ENCODE assay signal across 11 mouse cellular contexts in genomic region chr11:60232441-60233058, GRCm38 (mm10). TPM values are rescaled to one million over a fixed set of nuclear protein-coding genes. Genes with fewer than 3 reads are reported as not detected.
DNase-seq lines count a peak whose midpoint lies in the region; ATAC-seq and TF ChIP-seq lines count a peak whose summit lies in the region.
"Had no signal": no experiment of that assay in that cellular context is flagged by ENCODE, and none has a peak within 500 bp of the region (broad histone marks: within the 10 kb centered on the region; RNA-seq: fewer than 3 reads in every experiment).

No protein-coding gene starts in this region.

- no peak overlapping the region for H3K4me3 ChIP-seq in hindbrain, embryonic 10.5 days
- no peak overlapping the region for H3K4me3 ChIP-seq in hindbrain, postnatal 0 days (ENCODE audit: low read length)
- no peak overlapping the region for H3K4me3 ChIP-seq in spleen, adult 2 months (ENCODE audit: extremely low read depth, insufficient read depth, insufficient read length)
- H3K4me3 ChIP-seq: hindbrain, embryonic 13.5 days had no signal

- TF ChIP-seq CTCF in hindbrain, postnatal 0 days (IDR thresholded peaks at IDR 0.05; ENCODE audit: low read depth), result no peak
- TF ChIP-seq CTCF in spleen, adult 2 months (IDR thresholded peaks at IDR 0.05; ENCODE audit: extremely low read depth, insufficient read depth, insufficient read length, insufficient replicate concordance), result no peak

- WGBS in hindbrain, embryonic 10.5 days, result 74% methylated on average over 14 of the region's 14 CpGs
- whole genome bisulfite sequencing in hindbrain, postnatal 0 days, result 78% methylated on average over 14 of the region's 14 CpGs
- 75% methylated on average over 14 of the region's 14 CpGs for WGBS in spleen, adult 2 months

- no peak for TF ChIP-seq POLR2A in spleen, adult 2 months (IDR thresholded peaks at IDR 0.05; ENCODE audit: low read depth, low read length)

- ATAC-seq in cerebellum, adult (ENCODE audit: insufficient number of reproducible peaks, low FRiP score, low TSS enrichment), result no peak
- ATAC-seq in hindbrain, postnatal 0 days, result no peak

- peaks cover 50% of the 10 kb centered on the region for H3K4me1 ChIP-seq in hindbrain, embryonic 10.5 days (replicated peaks)
- peaks cover 3% of the 10 kb centered on the region; the same call in 1 of the 2 replicates for H3K4me1 ChIP-seq in hindbrain, postnatal 0 days (ENCODE audit: insufficient read depth, low read length)
- peaks cover 4% of the 10 kb centered on the region; the same call in 1 of the 2 replicates for H3K4me1 ChIP-seq in spleen, adult 2 months (ENCODE audit: control insufficient read depth, insufficient read depth, insufficient read length)

- DNase-seq in cerebellum, adult 11-12 months, result peak; percentile 30
- no peak for DNase-seq in hindbrain, embryonic 10.5 days (ENCODE audit: low spot score)
- DNase-seq in hindbrain, postnatal 0 days (ENCODE audit: low spot score), result no peak
- DNase-seq in spleen, adult 2 months (ENCODE audit: low read depth in 1 of 2, low spot score in 2 of 2), result no peak
- no peak for DNase-seq in spleen, adult 12 weeks (ENCODE audit: low spot score)
- no peak for DNase-seq in spleen, postnatal 4 days (ENCODE audit: low spot score in 2 of 2)
- no peak for DNase-seq in kidney, adult 18-20 months
- DNase-seq: kidney, postnatal 14 days had no signal

- no peak overlapping the region for H3K9ac ChIP-seq in hindbrain, postnatal 0 days (replicated peaks; ENCODE audit: low read length)

- no peaks in the 10 kb centered on the region; the same call in 1 of the 2 replicates for H3K36me3 ChIP-seq in hindbrain, embryonic 10.5 days
- peaks cover 16% of the 10 kb centered on the region; the same call in 1 of the 2 replicates for H3K36me3 ChIP-seq in hindbrain, postnatal 0 days (ENCODE audit: insufficient read depth, low read length)
- no peaks in the 10 kb centered on the region for H3K36me3 ChIP-seq in spleen, adult 2 months (ENCODE audit: control insufficient read depth, insufficient read depth, low read length)

- peak overlapping the region; percentile 57; the same call in 1 of the 2 replicates for H3K27ac ChIP-seq in hindbrain, embryonic 10.5 days
- no peak overlapping the region for H3K27ac ChIP-seq in hindbrain, postnatal 0 days
- H3K27ac ChIP-seq in spleen, adult 2 months (ENCODE audit: insufficient read depth, low read length), result peak overlapping the region; percentile 56
- H3K27ac ChIP-seq: macrophage had no signal

- no peak overlapping the region for H3K4me2 ChIP-seq in hindbrain, postnatal 0 days (ENCODE audit: low read depth, low read length)
- H3K4me2 ChIP-seq: hindbrain, embryonic 13.5 days had no signal

- no peaks in the 10 kb centered on the region for H3K27me3 ChIP-seq in hindbrain, embryonic 10.5 days (ENCODE audit: insufficient read depth, poor library complexity, severe bottlenecking)
- H3K27me3 ChIP-seq in hindbrain, postnatal 0 days (ENCODE audit: insufficient read depth, low read length), result no peaks in the 10 kb centered on the region
- no peaks in the 10 kb centered on the region for H3K27me3 ChIP-seq in spleen, adult 2 months (ENCODE audit: control insufficient read depth, insufficient read depth, low read length)
- H3K27me3 ChIP-seq: hindbrain, embryonic 13.5 days had no signal

- no peaks in the 10 kb centered on the region for H3K9me3 ChIP-seq in hindbrain, embryonic 10.5 days
- no peaks in the 10 kb centered on the region for H3K9me3 ChIP-seq in hindbrain, postnatal 0 days (ENCODE audit: low read length)
- H3K9me3 ChIP-seq: hindbrain, embryonic 13.5 days had no signal

RNA-seq across cellular contexts. Expression of gene Srebf1, which starts 10.2 kb away (rescaled TPM):
- 45.0 and 55.8 TPM in 2 replicates for polyA plus RNA-seq in hindbrain, embryonic 10.5 days (2016; fragmentation: Nextera tagmentation; extraction: Ambion mirVana)
- 163 and 169 TPM in 2 replicates for total RNA-seq in hindbrain, postnatal 0 days (2014; rRNA removed)
- 50.6 and 59.5 TPM in 2 replicates for polyA plus RNA-seq in hindbrain, postnatal 0 days (2015; fragmentation: Nextera tagmentation; extraction: Ambion mirVana)
- 106 and 140 TPM in 2 replicates for polyA plus RNA-seq in spleen, adult 2 months (2012; rRNA removed)
